Mouse (Mus musculus): Measurements from ENCODE around the gene Col6a5. TPM values are rescaled to one million over a fixed set of nuclear protein-coding genes. Genes with fewer than 3 reads are reported as not detected.

The Col6a5 gene
- polyA plus RNA-seq, 1 experiment from 2014 or later, result not detected

DNA sequence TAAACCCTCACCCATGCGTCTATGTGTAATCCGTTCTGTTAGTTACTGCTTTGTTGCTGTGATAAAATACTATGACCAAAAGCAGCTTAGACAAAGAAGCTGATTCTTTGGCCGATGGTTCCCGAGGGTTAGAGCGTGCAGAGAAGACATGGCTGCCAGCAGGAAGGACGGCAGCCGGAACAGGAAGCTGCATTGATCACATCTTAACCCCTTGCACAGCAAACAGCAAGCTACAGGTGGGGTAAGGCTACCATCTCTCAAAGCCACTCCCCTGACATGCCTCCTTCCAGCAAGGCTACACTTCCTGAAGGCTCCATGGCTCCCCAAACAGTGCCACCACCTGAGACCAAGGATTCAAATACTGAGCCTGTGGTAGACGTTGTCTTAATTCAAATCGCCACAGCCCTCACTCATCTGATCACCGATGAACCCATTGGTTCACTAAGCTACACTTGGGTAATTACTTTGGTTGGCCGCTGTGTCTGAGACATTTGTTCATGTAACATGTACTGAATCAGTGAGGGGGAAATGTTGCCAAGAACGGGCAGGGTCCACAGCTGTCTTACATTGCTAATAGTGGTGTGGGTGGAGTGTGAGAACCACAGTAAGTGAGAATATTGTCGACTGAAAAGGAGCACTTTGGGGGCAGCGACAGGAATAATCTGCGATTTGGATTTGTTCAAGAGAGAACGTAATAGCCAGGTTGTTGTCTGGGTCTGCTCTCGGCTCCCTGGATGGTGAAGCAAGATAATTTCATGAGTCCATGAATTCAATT, 75.6 kb downstream of the Col6a5 start:
- Histone ChIP-seq H3K27me3 (ENCODE audit: control insufficient read depth, insufficient read depth, low read length) (no peaks in the 10 kb centered on the region), H3K36me3 (ENCODE audit: control insufficient read depth, insufficient read depth, low read length) (no peaks in the 10 kb centered on the region), H3K9me3 (ENCODE audit: control insufficient read depth, low read length) (no peaks in the 10 kb centered on the region), H3K9ac (ENCODE audit: low read depth, low read length) (no peak overlapping the region), H3K4me2 (replicated peaks; ENCODE audit: low read depth, low read length) (no peak overlapping the region), H3K4me1 (replicated peaks; ENCODE audit: control insufficient read depth, insufficient read depth, low read length) (no peaks in the 10 kb centered on the region), H3K27ac (ENCODE audit: low read depth, low read length) (no peak overlapping the region), H3K4me3 (ENCODE audit: low read depth, low read length) (no peak overlapping the region)
- 86% methylated on average over 17 of the region's 17 CpGs for WGBS
- no peak for DNase-seq (ENCODE audit: low spot score)
- ATAC-seq (ENCODE audit: low FRiP score), result no peak

DNA sequence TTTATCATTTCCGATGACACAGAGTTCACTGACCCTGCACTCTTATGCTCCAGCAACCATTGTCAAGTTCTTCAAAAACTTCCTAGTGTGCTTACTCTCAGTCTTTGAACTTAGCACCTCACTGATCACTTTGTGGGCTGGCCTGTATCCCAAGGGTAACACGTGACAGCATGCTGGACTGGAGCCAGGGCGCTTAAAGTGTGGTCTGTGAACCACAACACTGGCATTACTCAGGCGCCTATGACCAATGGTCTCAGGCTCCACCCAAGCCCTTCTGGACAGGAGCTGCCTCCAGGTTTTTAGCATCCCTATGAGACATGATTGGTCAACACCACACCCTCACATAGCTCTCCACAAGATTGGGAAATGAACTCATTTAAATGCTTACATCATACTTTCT, 79.7 kb downstream of the Col6a5 start:
- Histone ChIP-seq H3K36me3 (ENCODE audit: control insufficient read depth, insufficient read depth, low read length) (no peaks in the 10 kb centered on the region), H3K27me3 (ENCODE audit: control insufficient read depth, insufficient read depth, low read length) (no peaks in the 10 kb centered on the region), H3K4me3 (ENCODE audit: low read depth, low read length) (no peak overlapping the region), H3K9me3 (ENCODE audit: control insufficient read depth, low read length) (no peaks in the 10 kb centered on the region), H3K4me1 (replicated peaks; ENCODE audit: control insufficient read depth, insufficient read depth, low read length) (no peaks in the 10 kb centered on the region), H3K27ac (ENCODE audit: low read depth, low read length) (no peak overlapping the region), H3K4me2 (replicated peaks; ENCODE audit: low read depth, low read length) (no peak overlapping the region), H3K9ac (ENCODE audit: low read depth, low read length) (no peak overlapping the region)
- 91% methylated on average over 4 of the region's 4 CpGs for WGBS
- ATAC-seq (ENCODE audit: low FRiP score) (no peak), DNase-seq (ENCODE audit: low spot score) (no peak)

DNA sequence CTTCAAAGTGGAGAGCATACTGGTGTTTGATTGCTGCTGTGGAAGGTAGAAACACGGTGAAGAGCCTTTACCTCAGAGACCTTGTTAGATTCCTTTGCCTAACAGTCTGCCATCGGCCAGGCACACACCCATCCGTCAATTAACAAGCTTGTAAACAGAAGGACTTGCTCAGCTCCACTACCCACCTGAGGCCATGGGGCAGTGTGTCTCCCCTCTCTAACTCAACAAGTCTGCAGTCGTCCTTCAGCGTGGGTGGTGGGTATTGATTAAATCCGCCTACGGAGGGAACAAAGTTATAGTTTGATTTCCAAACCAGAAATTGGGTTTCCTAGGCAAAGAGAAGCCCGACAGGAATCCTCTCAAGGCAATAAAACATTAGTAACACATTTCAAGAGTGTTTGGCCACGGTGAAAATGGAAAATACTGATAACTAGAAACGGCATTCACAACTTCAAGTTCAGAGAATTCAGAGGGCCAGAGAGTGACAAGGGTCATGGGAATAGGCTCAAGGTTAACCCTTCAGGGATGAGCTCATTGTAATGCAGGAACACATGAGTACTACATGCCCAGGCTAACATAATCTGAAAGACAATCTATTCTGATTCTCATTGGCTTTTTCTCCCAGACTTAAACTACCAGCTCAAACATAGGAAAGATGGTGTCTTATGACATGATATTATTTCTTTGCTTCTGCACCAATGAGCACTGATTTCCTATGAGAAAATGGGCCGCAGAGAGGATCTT, 81.9 kb downstream of the Col6a5 start:
- no peak overlapping the region for H3K9ac ChIP-seq (ENCODE audit: low read depth, low read length)
- no peak overlapping the region for H3K27ac ChIP-seq (ENCODE audit: low read depth, low read length)
- no peaks in the 10 kb centered on the region for H3K27me3 ChIP-seq (ENCODE audit: control insufficient read depth, insufficient read depth, low read length)
- no peak overlapping the region for H3K4me2 ChIP-seq (replicated peaks; ENCODE audit: low read depth, low read length)
- ATAC-seq (ENCODE audit: low FRiP score) (no peak), DNase-seq (ENCODE audit: low spot score) (no peak)
- 75% methylated on average over 11 of the region's 11 CpGs for WGBS
- no peaks in the 10 kb centered on the region for H3K9me3 ChIP-seq (ENCODE audit: control insufficient read depth, low read length)
- H3K36me3 ChIP-seq (ENCODE audit: control insufficient read depth, insufficient read depth, low read length), result no peaks in the 10 kb centered on the region
- no peak overlapping the region for H3K4me3 ChIP-seq (ENCODE audit: low read depth, low read length)
- H3K4me1 ChIP-seq (replicated peaks; ENCODE audit: control insufficient read depth, insufficient read depth, low read length), result no peaks in the 10 kb centered on the region

DNA sequence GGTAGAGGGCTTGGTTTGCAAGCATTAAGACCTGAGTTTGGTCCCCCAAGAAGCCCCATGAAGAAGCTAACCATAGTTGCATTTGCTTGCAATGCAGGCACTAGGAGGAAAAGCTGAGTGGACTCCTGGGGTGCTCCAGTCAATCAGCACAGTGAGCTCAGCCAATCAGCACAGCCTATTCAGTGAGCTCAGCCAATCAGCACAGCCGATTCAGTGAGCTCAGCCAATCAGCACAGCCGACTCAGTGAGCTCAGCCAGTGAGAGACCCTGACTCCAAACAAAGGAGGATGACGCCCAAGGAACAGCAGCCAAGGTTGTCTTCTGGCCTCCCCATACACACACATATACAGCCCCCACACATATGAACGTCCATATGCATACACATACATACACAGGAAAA, 84.3 kb downstream of the Col6a5 start:
- 77% methylated on average over 4 of the region's 4 CpGs for WGBS
- H3K4me2 ChIP-seq (replicated peaks; ENCODE audit: low read depth, low read length), result no peak overlapping the region
- H3K27me3 ChIP-seq (ENCODE audit: control insufficient read depth, insufficient read depth, low read length), result no peaks in the 10 kb centered on the region
- DNase-seq (ENCODE audit: low spot score) (peak; percentile 22), ATAC-seq (ENCODE audit: low FRiP score) (no peak)
- H3K36me3 ChIP-seq (ENCODE audit: control insufficient read depth, insufficient read depth, low read length), result no peaks in the 10 kb centered on the region
- H3K9ac ChIP-seq (ENCODE audit: low read depth, low read length), result no peak overlapping the region
- H3K9me3 ChIP-seq (ENCODE audit: control insufficient read depth, low read length), result no peaks in the 10 kb centered on the region
- H3K27ac ChIP-seq (ENCODE audit: low read depth, low read length), result no peak overlapping the region
- no peaks in the 10 kb centered on the region for H3K4me1 ChIP-seq (replicated peaks; ENCODE audit: control insufficient read depth, insufficient read depth, low read length)
- H3K4me3 ChIP-seq (ENCODE audit: low read depth, low read length), result no peak overlapping the region

DNA sequence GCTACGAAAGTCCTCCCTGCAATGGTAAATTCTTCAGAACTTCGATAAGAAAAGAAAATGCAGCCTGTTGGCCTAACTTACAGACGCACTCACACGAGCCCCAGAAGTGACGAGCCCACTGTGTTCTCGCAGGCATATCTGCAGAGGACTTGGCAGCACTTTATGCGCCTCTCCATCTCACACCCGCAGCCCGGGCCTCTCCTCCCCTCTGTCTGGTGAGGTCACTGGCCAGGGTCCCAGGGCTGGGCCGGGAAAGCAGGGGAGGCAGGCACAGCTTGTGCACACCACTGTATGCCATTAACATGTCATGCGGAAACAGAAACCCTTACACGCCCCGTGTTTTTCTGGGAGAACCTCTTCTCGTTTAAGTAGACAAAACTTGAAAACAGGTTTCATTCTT, 88.8 kb downstream of the Col6a5 start:
- Histone ChIP-seq H3K4me1 (replicated peaks; ENCODE audit: control insufficient read depth, insufficient read depth, low read length) (no peaks in the 10 kb centered on the region), H3K27ac (ENCODE audit: low read depth, low read length) (no peak overlapping the region), H3K9me3 (ENCODE audit: control insufficient read depth, low read length) (no peaks in the 10 kb centered on the region), H3K4me3 (ENCODE audit: low read depth, low read length) (no peak overlapping the region), H3K4me2 (replicated peaks; ENCODE audit: low read depth, low read length) (no peak overlapping the region), H3K36me3 (ENCODE audit: control insufficient read depth, insufficient read depth, low read length) (no peaks in the 10 kb centered on the region), H3K27me3 (ENCODE audit: control insufficient read depth, insufficient read depth, low read length) (no peaks in the 10 kb centered on the region), H3K9ac (ENCODE audit: low read depth, low read length) (no peak overlapping the region)
- DNase-seq (ENCODE audit: low spot score) (no peak), ATAC-seq (ENCODE audit: low FRiP score) (no peak)
- 83% methylated on average over 14 of the region's 14 CpGs for WGBS

DNA sequence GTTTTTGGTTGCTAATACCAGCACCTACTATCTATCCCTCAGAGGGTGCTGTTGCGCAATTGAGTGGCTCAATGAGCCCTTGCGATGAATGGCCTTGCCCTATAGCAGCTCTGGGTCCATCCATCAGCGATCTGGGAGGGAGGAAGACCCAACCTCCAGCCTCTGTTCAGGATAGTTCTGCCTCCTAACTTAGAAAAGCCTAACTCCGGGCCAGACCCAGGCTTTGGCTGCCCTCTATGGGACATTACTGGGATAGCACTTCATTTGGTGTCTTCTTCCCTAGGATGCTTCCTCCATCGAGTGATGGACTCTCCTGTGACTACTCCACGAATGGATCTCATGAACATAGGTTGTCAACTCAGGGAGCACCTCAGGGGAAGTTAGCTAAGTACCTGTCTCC, 102.7 kb downstream of the Col6a5 start:
- ATAC-seq (ENCODE audit: low FRiP score), result peak; percentile 59; the same call in 1 of the 2 replicates

DNA sequence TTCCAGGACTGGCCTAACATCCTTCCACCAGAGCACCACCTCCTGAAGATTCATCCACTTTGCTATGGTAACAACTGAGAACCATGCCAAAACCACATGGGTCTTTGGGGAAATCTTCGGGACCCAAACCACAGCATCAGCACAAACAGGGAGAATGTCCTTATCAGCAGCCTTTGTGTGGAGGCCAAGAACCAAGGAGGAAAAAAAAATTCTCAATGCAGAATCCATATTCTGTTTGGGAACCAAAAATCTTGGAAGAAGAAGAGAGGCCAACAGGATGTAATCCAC, 107.7 kb downstream of the Col6a5 start:
- Histone ChIP-seq H3K27me3 (ENCODE audit: control insufficient read depth, insufficient read depth, low read length) (no peaks in the 10 kb centered on the region), H3K4me1 (replicated peaks; ENCODE audit: control insufficient read depth, insufficient read depth, low read length) (no peaks in the 10 kb centered on the region), H3K4me2 (replicated peaks; ENCODE audit: low read depth, low read length) (no peak overlapping the region), H3K4me3 (ENCODE audit: low read depth, low read length) (no peak overlapping the region), H3K27ac (ENCODE audit: low read depth, low read length) (no peak overlapping the region), H3K9ac (ENCODE audit: low read depth, low read length) (no peak overlapping the region), H3K9me3 (ENCODE audit: control insufficient read depth, low read length) (no peaks in the 10 kb centered on the region), H3K36me3 (ENCODE audit: control insufficient read depth, insufficient read depth, low read length) (no peaks in the 10 kb centered on the region)
- 86% methylated on average over 1 of the region's 1 CpGs for WGBS
- ATAC-seq (ENCODE audit: low FRiP score) (no peak), DNase-seq (ENCODE audit: low spot score) (no peak)

More for the DNA sequence above, 102.7 kb downstream of the Col6a5 start:
- H3K4me3 ChIP-seq (ENCODE audit: low read depth, low read length), result no peak overlapping the region
- DNase-seq (ENCODE audit: low spot score), result peak; percentile 84
- no peaks in the 10 kb centered on the region for H3K36me3 ChIP-seq (ENCODE audit: control insufficient read depth, insufficient read depth, low read length)
- no peak overlapping the region for H3K9ac ChIP-seq (ENCODE audit: low read depth, low read length)
- no peaks in the 10 kb centered on the region for H3K4me1 ChIP-seq (replicated peaks; ENCODE audit: control insufficient read depth, insufficient read depth, low read length)
- H3K4me2 ChIP-seq (replicated peaks; ENCODE audit: low read depth, low read length), result no peak overlapping the region
- no peaks in the 10 kb centered on the region for H3K27me3 ChIP-seq (ENCODE audit: control insufficient read depth, insufficient read depth, low read length)
- no peaks in the 10 kb centered on the region for H3K9me3 ChIP-seq (ENCODE audit: control insufficient read depth, low read length)
- WGBS, result 17% methylated on average over 6 of the region's 6 CpGs
- H3K27ac ChIP-seq (ENCODE audit: low read depth, low read length), result no peak overlapping the region

DNA sequence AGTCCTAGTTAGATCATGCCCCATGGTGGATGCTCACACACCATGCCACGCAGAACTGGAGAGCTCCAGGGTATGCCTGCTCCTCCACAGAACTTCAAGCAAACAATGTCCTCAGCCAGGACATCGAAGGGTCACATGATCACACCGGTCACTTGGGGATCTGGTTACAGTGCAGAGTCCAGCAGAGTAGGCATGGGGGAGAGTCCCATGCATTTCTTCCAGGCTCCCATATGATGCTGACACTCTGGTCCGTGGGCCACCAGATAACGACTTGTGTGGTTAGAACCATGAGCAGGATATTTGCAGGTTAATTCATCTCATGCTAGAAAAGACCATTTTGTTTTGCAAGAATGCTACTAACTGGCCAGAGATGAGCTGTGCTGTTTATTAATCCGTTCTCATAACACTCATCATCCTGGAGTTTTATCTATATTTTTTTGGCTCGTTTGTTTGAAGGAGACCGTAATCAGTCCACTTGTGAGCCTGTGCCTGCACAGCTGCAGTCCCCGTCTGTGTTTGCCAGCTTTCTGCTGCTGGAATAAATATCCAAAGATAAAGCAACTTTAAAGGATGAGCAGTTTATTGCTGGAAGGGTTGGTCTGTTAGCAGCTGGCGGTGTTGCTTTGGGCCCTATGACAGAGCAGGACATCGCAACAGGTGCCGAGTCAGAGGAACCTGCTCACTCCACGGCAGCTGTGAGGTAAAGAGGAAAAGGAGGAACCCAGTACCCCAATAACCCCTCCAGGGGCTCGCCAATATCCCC, 108.2 kb downstream of the Col6a5 start:
- WGBS, result 89% methylated on average over 14 of the region's 14 CpGs

More for the DNA sequence above, 108.2 kb downstream of the Col6a5 start:
- H3K9ac ChIP-seq (ENCODE audit: low read depth, low read length), result no peak overlapping the region
- no peaks in the 10 kb centered on the region for H3K27me3 ChIP-seq (ENCODE audit: control insufficient read depth, insufficient read depth, low read length)
- H3K4me2 ChIP-seq (replicated peaks; ENCODE audit: low read depth, low read length), result no peak overlapping the region
- H3K27ac ChIP-seq (ENCODE audit: low read depth, low read length), result no peak overlapping the region
- H3K4me1 ChIP-seq (replicated peaks; ENCODE audit: control insufficient read depth, insufficient read depth, low read length), result no peaks in the 10 kb centered on the region
- H3K4me3 ChIP-seq (ENCODE audit: low read depth, low read length), result no peak overlapping the region
- DNase-seq (ENCODE audit: low spot score) (no peak), ATAC-seq (ENCODE audit: low FRiP score) (no peak)
- H3K36me3 ChIP-seq (ENCODE audit: control insufficient read depth, insufficient read depth, low read length), result no peaks in the 10 kb centered on the region
- H3K9me3 ChIP-seq (ENCODE audit: control insufficient read depth, low read length), result no peaks in the 10 kb centered on the region

Data from hindbrain, embryonic 11.5 days (tissue).